Mouse (Mus musculus): ENCODE measurements around the gene Iqck. TPM values are rescaled to one million over a fixed set of nuclear protein-coding genes. Genes with fewer than 3 reads are reported as not detected.

Gene Iqck
- polyA plus RNA-seq, 2 experiments = 0.22 to 0.40 TPM

DNA sequence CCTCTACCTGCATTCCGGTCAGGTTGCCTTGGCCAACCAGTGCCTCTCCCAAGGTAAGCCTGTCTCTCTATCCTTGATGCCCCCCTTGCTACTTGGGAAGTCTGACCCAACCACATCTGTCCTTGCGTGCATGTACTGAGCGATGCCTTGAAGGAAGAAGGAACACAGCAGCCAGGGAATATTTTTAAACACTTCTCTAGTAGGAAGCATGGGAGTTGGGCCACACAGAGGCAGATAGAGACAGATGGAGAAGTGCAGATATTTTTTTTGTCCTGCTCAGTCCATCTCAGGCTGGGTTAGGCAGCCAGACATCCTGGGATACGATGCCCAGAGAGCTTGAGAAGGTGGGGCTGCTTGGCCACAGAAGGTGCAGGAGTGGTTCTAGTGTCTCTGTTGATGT, 42.0 kb upstream of the Iqck start:
- TF ChIP-seq CTCF (IDR thresholded peaks at IDR 0.05; ENCODE audit: low read depth) (no peak), EP300 (IDR thresholded peaks at IDR 0.05; ENCODE audit: low read depth) (no peak)
- H3K27me3 ChIP-seq (ENCODE audit: control insufficient read depth, insufficient read depth, low read length) = no peaks in the 10 kb centered on the region
- no peaks in the 10 kb centered on the region for H3K9me3 ChIP-seq (ENCODE audit: control insufficient read depth, low read length)
- H3K4me1 ChIP-seq (replicated peaks; ENCODE audit: control insufficient read depth in 2 of 2, insufficient read depth in 2 of 2, low read length in 1 of 2) = peaks cover 0 to 12% of the 10 kb centered on the region in 2 experiments; a peak in 1 of 4 replicates
- H3K36me3 ChIP-seq (replicated peaks; ENCODE audit: control insufficient read depth, insufficient read depth, low read depth) = no peaks in the 10 kb centered on the region
- 86% methylated on average over 4 of the region's 4 CpGs for WGBS (ENCODE audit: insufficient replicate concordance)
- ATAC-seq (ENCODE audit: insufficient read depth) (no peak), DNase-seq (ENCODE audit: low read depth in 3 of 3, low spot score in 3 of 3) (no peak)
- H3K9ac ChIP-seq (replicated peaks) = no peak overlapping the region
- H3K4me2 ChIP-seq (ENCODE audit: low read depth) = no peak overlapping the region
- H3K27ac ChIP-seq = no peak overlapping the region
- H3K4me3 ChIP-seq (ENCODE audit: insufficient read depth in 1 of 2, low read depth in 2 of 2, low read length in 2 of 2) = no peak overlapping the region

DNA sequence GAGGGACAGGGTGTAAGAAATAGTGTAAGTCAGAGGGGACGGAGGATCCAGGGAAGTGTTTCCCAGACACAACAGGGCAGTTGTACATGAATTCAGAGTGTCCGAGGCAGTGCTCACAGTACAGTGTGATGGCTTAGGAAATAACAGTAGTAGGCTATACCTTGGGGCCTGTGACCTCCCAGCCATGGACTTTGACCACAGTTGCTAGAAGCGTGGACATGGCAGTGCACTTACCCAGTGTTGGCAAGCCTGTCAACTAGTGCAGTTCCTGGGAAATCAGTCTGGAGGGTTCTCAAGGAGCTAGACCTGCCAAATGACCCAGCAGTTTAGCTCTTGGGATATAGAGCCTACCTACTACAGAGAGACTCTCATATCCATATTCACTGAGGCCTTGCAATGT, 39.3 kb upstream of the Iqck start:
- no peak overlapping the region for H3K9ac ChIP-seq (replicated peaks)
- TF ChIP-seq EP300 (IDR thresholded peaks at IDR 0.05; ENCODE audit: low read depth) = no peak
- no peak overlapping the region for H3K27ac ChIP-seq
- no peaks in the 10 kb centered on the region for H3K36me3 ChIP-seq (replicated peaks; ENCODE audit: control insufficient read depth, insufficient read depth, low read depth)
- no peak for DNase-seq (ENCODE audit: low read depth in 3 of 3, low spot score in 3 of 3)
- no peaks in the 10 kb centered on the region for H3K27me3 ChIP-seq (ENCODE audit: control insufficient read depth, insufficient read depth, low read length)
- H3K9me3 ChIP-seq (ENCODE audit: control insufficient read depth, low read length) = no peaks in the 10 kb centered on the region
- ATAC-seq (ENCODE audit: insufficient read depth) = no peak
- H3K4me2 ChIP-seq (ENCODE audit: low read depth) = no peak overlapping the region
- 69% methylated on average over 3 of the region's 3 CpGs for WGBS (ENCODE audit: insufficient replicate concordance)
- H3K4me3 ChIP-seq (ENCODE audit: insufficient read depth in 1 of 2, low read depth in 2 of 2, low read length in 2 of 2) = no peak overlapping the region
- 0 out of 4 replicates have a peak, but pooled peaks cover 0 to 6% of the 10 kb centered on the region in 2 experiments for H3K4me1 ChIP-seq (replicated peaks; ENCODE audit: control insufficient read depth in 2 of 2, insufficient read depth in 2 of 2, low read length in 1 of 2)

DNA sequence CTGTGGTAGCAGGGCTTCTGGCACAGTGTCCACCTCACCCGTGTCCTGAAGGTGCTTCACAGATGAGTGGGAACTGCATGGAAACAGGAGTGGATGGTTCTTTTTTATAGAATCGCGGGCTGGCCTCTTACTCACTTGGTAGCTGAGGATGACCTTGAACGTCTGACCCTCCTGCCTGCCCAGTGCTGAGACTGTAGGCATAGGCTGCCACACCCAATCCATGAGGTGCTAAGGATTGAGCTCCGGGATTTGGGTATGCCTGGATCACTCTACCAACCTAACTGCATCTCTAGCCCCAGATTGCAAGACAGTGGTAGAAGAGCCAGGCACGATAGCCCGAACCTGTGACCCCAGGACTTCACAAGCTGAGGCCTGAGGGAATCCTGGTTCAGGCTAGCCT, 37.8 kb upstream of the Iqck start:
- Histone ChIP-seq H3K4me1 (replicated peaks; ENCODE audit: control insufficient read depth in 2 of 2, insufficient read depth in 2 of 2, low read length in 1 of 2) (no peaks in the 10 kb centered on the region), H3K9ac (replicated peaks) (no peak overlapping the region), H3K27me3 (ENCODE audit: control insufficient read depth, insufficient read depth, low read length) (no peaks in the 10 kb centered on the region), H3K9me3 (ENCODE audit: control insufficient read depth, low read length) (no peaks in the 10 kb centered on the region), H3K4me2 (ENCODE audit: low read depth) (no peak overlapping the region), H3K4me3 (ENCODE audit: insufficient read depth in 1 of 2, low read depth in 2 of 2, low read length in 2 of 2) (no peak overlapping the region), H3K27ac (no peak overlapping the region), H3K36me3 (replicated peaks; ENCODE audit: control insufficient read depth, insufficient read depth, low read depth) (no peaks in the 10 kb centered on the region)
- TF ChIP-seq EP300 (IDR thresholded peaks at IDR 0.05; ENCODE audit: low read depth) (no peak), CTCF (IDR thresholded peaks at IDR 0.05; ENCODE audit: low read depth) (no peak)
- DNase-seq (ENCODE audit: low read depth in 3 of 3, low spot score in 3 of 3) = no peak
- ATAC-seq (ENCODE audit: insufficient read depth) = no peak
- 75% methylated on average over 7 of the region's 7 CpGs for WGBS (ENCODE audit: insufficient replicate concordance)

DNA sequence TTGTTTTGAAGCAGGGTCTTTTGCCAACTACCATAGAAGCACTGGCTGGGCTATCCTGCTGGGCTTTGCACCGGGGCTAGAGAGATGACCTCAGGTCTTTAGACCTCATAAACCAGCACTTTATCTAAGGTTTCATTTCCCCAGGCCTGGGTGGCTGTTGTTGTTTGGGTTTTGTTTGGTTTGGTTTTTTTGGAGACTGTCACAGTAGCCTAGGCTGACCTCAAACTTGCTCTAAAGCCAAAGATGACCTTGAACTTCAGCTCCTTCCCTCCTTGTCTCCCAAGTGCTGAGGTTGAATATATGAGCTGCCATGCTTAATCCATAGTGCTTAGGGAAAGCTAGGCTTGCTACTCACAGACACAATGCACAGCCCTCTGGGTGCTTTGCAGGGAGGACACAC, 35.9 kb upstream of the Iqck start:
- H3K36me3 ChIP-seq (replicated peaks; ENCODE audit: control insufficient read depth, insufficient read depth, low read depth) = no peaks in the 10 kb centered on the region
- H3K9me3 ChIP-seq (ENCODE audit: control insufficient read depth, low read length) = no peaks in the 10 kb centered on the region
- no peak for ATAC-seq (ENCODE audit: insufficient read depth)
- no peaks in the 10 kb centered on the region for H3K27me3 ChIP-seq (ENCODE audit: control insufficient read depth, insufficient read depth, low read length)
- H3K4me2 ChIP-seq (ENCODE audit: low read depth) = no peak overlapping the region
- WGBS (ENCODE audit: insufficient replicate concordance) = 78% methylated on average over 1 of the region's 1 CpGs
- no peaks in the 10 kb centered on the region for H3K4me1 ChIP-seq (replicated peaks; ENCODE audit: control insufficient read depth in 2 of 2, insufficient read depth in 2 of 2, low read length in 1 of 2)
- no peak for DNase-seq (ENCODE audit: low read depth in 3 of 3, low spot score in 3 of 3)
- no peak for TF ChIP-seq CTCF (IDR thresholded peaks at IDR 0.05; ENCODE audit: low read depth)
- H3K9ac ChIP-seq (replicated peaks) = no peak overlapping the region
- no peak overlapping the region for H3K4me3 ChIP-seq (ENCODE audit: insufficient read depth in 1 of 2, low read depth in 2 of 2, low read length in 2 of 2)
- no peak overlapping the region for H3K27ac ChIP-seq

DNA sequence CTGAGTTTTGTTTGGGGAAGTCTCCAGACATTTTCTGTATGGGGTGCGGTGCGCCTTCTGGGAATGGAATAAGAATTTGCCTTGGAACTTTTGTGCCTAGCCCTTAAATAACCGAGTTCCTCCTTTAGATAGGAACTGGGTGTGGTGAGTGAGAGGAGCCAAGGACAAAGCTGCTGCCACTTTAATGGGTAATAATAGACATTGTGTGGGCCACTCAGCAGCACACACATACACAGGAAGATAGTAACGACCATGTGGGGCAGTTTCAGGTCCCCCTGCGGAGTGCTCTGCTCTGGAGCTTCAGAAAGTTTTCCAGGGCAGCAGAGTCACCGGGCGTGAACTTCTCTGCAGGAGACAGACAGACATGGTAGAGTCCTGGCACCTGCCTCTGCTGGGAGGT, 34.2 kb upstream of the Iqck start:
- H3K4me2 ChIP-seq (ENCODE audit: low read depth) = no peak overlapping the region
- no peak overlapping the region for H3K4me3 ChIP-seq (ENCODE audit: insufficient read depth in 1 of 2, low read depth in 2 of 2, low read length in 2 of 2)
- TF ChIP-seq EP300 (IDR thresholded peaks at IDR 0.05; ENCODE audit: low read depth) (no peak), CTCF (IDR thresholded peaks at IDR 0.05; ENCODE audit: low read depth) (no peak)
- no peaks in the 10 kb centered on the region for H3K9me3 ChIP-seq (ENCODE audit: control insufficient read depth, low read length)
- H3K36me3 ChIP-seq (replicated peaks; ENCODE audit: control insufficient read depth, insufficient read depth, low read depth) = no peaks in the 10 kb centered on the region; the same call in 1 of the 2 replicates
- no peak overlapping the region for H3K27ac ChIP-seq
- no peak overlapping the region for H3K9ac ChIP-seq (replicated peaks)
- no peak for ATAC-seq (ENCODE audit: insufficient read depth)
- H3K27me3 ChIP-seq (ENCODE audit: control insufficient read depth, insufficient read depth, low read length) = no peaks in the 10 kb centered on the region
- DNase-seq (ENCODE audit: low read depth in 3 of 3, low spot score in 3 of 3) = no peak
- WGBS (ENCODE audit: insufficient replicate concordance) = 57% methylated on average over 7 of the region's 7 CpGs
- no peaks in the 10 kb centered on the region for H3K4me1 ChIP-seq (replicated peaks; ENCODE audit: control insufficient read depth in 2 of 2, insufficient read depth in 2 of 2, low read length in 1 of 2)

Data from liver, embryonic 14.5 days (tissue).